In the genomic region with DNA sequence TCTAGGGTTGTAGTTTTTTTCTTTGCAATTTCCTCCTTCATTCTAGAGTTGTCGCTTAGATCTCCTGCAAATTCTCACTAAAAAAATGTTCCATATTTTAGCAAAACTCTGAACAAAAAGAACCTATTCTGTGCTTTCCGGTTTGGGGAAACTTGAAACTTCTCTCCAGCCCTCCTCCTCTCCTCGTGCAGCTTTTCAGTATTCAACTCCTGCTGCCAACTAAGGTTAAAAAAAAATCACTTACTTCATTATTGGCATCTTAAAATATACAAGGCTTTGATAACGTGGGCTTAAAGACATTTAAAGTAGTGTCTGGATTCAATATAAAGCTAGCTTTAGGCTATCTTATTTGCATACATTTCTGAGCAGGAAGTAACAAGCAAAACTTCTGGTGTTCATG, we compare ENCODE assay signal across 8 mouse cellular contexts. TPM values are rescaled to one million over a fixed set of nuclear protein-coding genes. Genes with fewer than 3 reads are reported as not detected.
DNase-seq lines count a peak whose midpoint lies in the region; ATAC-seq and TF ChIP-seq lines count a peak whose summit lies in the region.

No protein-coding gene starts in this region.

- peak overlapping the region; percentile 61 for H3K4me3 ChIP-seq in heart, embryonic 12.5 days
- peak overlapping the region; percentile 12 to 81; a peak in 3 of 4 replicates for H3K4me3 ChIP-seq in ES-E14 (ENCODE audit: insufficient read depth in 1 of 2, low read depth in 1 of 2, low read length in 2 of 2, poor library complexity in 1 of 2, severe bottlenecking in 1 of 2)
- peak overlapping the region; percentile 56 for H3K4me3 ChIP-seq in forebrain, postnatal 0 days (ENCODE audit: low read depth, low read length)
- H3K4me3 ChIP-seq in macrophage (ENCODE audit: inconsistent target) = peak overlapping the region; percentile 67

- 11% methylated on average over 4 of the region's 4 CpGs for WGBS in heart, embryonic 12.5 days
- whole genome bisulfite sequencing in forebrain, postnatal 0 days = 15% methylated on average over 4 of the region's 4 CpGs
- WGBS in macrophage (ENCODE audit: missing documents) = 24% methylated on average over 4 of the region's 4 CpGs

- no peaks in the 10 kb centered on the region for H3K36me3 ChIP-seq in heart, embryonic 12.5 days
- H3K36me3 ChIP-seq in ES-E14 (ENCODE audit: control insufficient read depth, insufficient read depth, low read length, poor library complexity, severe bottlenecking) (no peaks in the 10 kb centered on the region), macrophage (ENCODE audit: inconsistent target) (no peaks in the 10 kb centered on the region)
- no peaks in the 10 kb centered on the region for H3K36me3 ChIP-seq in forebrain, postnatal 0 days (ENCODE audit: insufficient read depth)

- H3K9me3 ChIP-seq in heart, embryonic 12.5 days (replicated peaks) = no peaks in the 10 kb centered on the region
- no peaks in the 10 kb centered on the region for H3K9me3 ChIP-seq in ES-E14 (ENCODE audit: control insufficient read depth, insufficient read depth, low read depth, low read length)
- H3K9me3 ChIP-seq in forebrain, postnatal 0 days (ENCODE audit: low read length) = no peaks in the 10 kb centered on the region

- no peak overlapping the region for H3K9ac ChIP-seq in heart, embryonic 12.5 days
- H3K9ac ChIP-seq in ES-E14 (ENCODE audit: insufficient read depth, low read depth, low read length, poor library complexity, severe bottlenecking) = no peak overlapping the region
- peak overlapping the region; percentile 77 for H3K9ac ChIP-seq in forebrain, postnatal 0 days

- H3K4me2 ChIP-seq in heart, embryonic 12.5 days = peak overlapping the region; percentile 34; the same call in 1 of the 2 replicates
- H3K4me2 ChIP-seq in forebrain, postnatal 0 days (ENCODE audit: low read depth) = peak overlapping the region; percentile 46

- H3K4me1 ChIP-seq in heart, embryonic 12.5 days (replicated peaks) = no peaks in the 10 kb centered on the region
- no peaks in the 10 kb centered on the region for H3K4me1 ChIP-seq in ES-E14 (ENCODE audit: control insufficient read depth in 2 of 2, insufficient read depth in 2 of 2, low read length in 2 of 2, poor library complexity in 1 of 2)
- no peaks in the 10 kb centered on the region for H3K4me1 ChIP-seq in forebrain, postnatal 0 days (ENCODE audit: insufficient read depth)

- TF ChIP-seq CTCF in forebrain, postnatal 0 days (IDR thresholded peaks at IDR 0.05; ENCODE audit: low read depth) = no peak

- ATAC-seq in heart, embryonic 12.5 days (ENCODE audit: insufficient number of reproducible peaks, low FRiP score) = no peak
- ATAC-seq in forebrain, postnatal 0 days = peak; percentile 16

- H3K27ac ChIP-seq in heart, embryonic 12.5 days (ENCODE audit: poor library complexity, severe bottlenecking) = peak overlapping the region; percentile 86; the same call in 1 of the 2 replicates
- H3K27ac ChIP-seq in ES-E14 (ENCODE audit: insufficient read depth, low read depth, low read length, poor library complexity, severe bottlenecking) (no peak overlapping the region), macrophage (peak overlapping the region; percentile 73)
- peak overlapping the region; percentile 93 for H3K27ac ChIP-seq in forebrain, postnatal 0 days (ENCODE audit: low read depth, low read length)

- no peak for DNase-seq in heart, adult 9 months (ENCODE audit: low spot score in 2 of 2)
- DNase-seq in ES-E14 (ENCODE audit: low read depth, low spot score) = no peak
- no peak for DNase-seq in forebrain, postnatal 0 days
- no peak for DNase-seq in yolk sac, embryonic 10.5 days (ENCODE audit: low spot score)
- no peak for DNase-seq in ovary, adult 18-20 months (ENCODE audit: low spot score)
- DNase-seq in cerebellum, postnatal 25 days = no peak

- peaks cover 45% of the 10 kb centered on the region for H3K79me2 ChIP-seq in macrophage (ENCODE audit: inconsistent target)

- in situ Hi-C loops in ES-E14 (cut with MboI; ENCODE audit: low sequenced_read_pairs in 2 of 2, unreplicated experiment in 2 of 2) = no loop called here

- H3K27me3 ChIP-seq in heart, embryonic 12.5 days (replicated peaks) = no peaks in the 10 kb centered on the region
- H3K27me3 ChIP-seq in forebrain, postnatal 0 days (ENCODE audit: insufficient read depth, low read length) = no peaks in the 10 kb centered on the region

TF ChIP-seq in ES-E14, 5 proteins besides CTCF, POLR2A, EP300 and RAD21:
- TF ChIP-seq HCFC1 (IDR thresholded peaks at IDR 0.05; ENCODE audit: borderline replicate concordance, insufficient read depth, low read length) (no peak), MAFK (IDR thresholded peaks at IDR 0.05; ENCODE audit: insufficient read depth, low read depth, low read length) (no peak), ZC3H11A (IDR thresholded peaks at IDR 0.05; ENCODE audit: borderline replicate concordance, low read depth, low read length) (no peak), ZNF384 (IDR thresholded peaks at IDR 0.05; ENCODE audit: low read depth, low read length) (no peak), CHD2 (IDR thresholded peaks at IDR 0.05; ENCODE audit: low read depth, low read length) (no peak)

RNA-seq across cellular contexts. Expression of a gene that starts 0.4 kb away (rescaled TPM):
- 92.0 and 92.5 TPM in 2 replicates for polyA plus RNA-seq in heart, embryonic 12.5 days (2016; fragmentation: Nextera tagmentation; extraction: Ambion mirVana)
- total RNA-seq in ES-E14 (2012; rRNA removed) = 4.8 and 13.6 TPM in 2 replicates
- total RNA-seq in forebrain, postnatal 0 days (2014; rRNA removed) = 190 and 193 TPM in 2 replicates
- 78.2 and 213 TPM in 2 replicates for polyA plus RNA-seq in forebrain, postnatal 0 days (2015; fragmentation: Nextera tagmentation; extraction: Ambion mirVana)
- 10 to 100 TPM; 14.7 to 76.2 (median 33.9) TPM for total RNA-seq in macrophage (2018; cell fraction: chromatin; rRNA removed)
- 100 to 1,000 TPM; 260 to 366 (median 281) TPM for total RNA-seq in macrophage (2018; cell fraction: cytosol; rRNA removed)
- 100 to 1,000 TPM in 14 of 26 experiments, 10 to 100 TPM in 12; 53.4 to 237 (median 107) TPM for total RNA-seq in macrophage (2018; cell fraction: nucleus; rRNA removed)
- polyA plus RNA-seq in macrophage (2018) = 230 to 315 TPM (median 246 TPM) in 3 replicates
